Mouse (Mus musculus): ENCODE data around the gene Itpk1. TPM values are rescaled to one million over a fixed set of nuclear protein-coding genes. Genes with fewer than 3 reads are reported as not detected.

Gene Itpk1
- polyA plus RNA-seq, 1 experiment from 2014 or later = 20.7 TPM

DNA sequence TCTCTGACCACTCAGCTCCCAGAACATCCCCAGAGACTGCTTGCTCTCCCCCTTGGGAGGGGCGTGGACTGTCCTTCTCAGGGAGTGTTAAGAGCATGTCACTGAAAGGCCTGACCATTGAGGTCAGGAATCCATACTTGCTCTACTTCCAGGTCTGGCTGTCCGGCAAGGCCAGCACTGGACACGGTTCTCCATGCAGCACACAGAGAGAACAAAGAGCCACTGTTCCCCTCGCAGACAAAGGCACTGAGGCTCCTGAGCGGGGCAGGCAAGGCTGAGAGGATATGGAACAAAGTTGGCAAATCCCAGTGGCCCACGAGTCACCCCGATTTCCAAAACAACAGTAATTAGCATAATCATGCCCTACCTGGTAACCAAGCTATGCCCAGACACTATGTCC lies 77.9 kb downstream of the Itpk1 start:
- H3K4me3 ChIP-seq (replicated peaks) = no peak overlapping the region
- H3K9ac ChIP-seq (replicated peaks) = no peak overlapping the region
- no peak for ATAC-seq
- H3K4me2 ChIP-seq (replicated peaks) = no peak overlapping the region
- no peak overlapping the region for H3K27ac ChIP-seq
- H3K9me3 ChIP-seq = no peaks in the 10 kb centered on the region
- H3K36me3 ChIP-seq = no peaks in the 10 kb centered on the region
- no peaks in the 10 kb centered on the region for H3K27me3 ChIP-seq
- WGBS = 43% methylated on average over 7 of the region's 7 CpGs
- H3K4me1 ChIP-seq (replicated peaks) = peaks cover 12% of the 10 kb centered on the region

DNA sequence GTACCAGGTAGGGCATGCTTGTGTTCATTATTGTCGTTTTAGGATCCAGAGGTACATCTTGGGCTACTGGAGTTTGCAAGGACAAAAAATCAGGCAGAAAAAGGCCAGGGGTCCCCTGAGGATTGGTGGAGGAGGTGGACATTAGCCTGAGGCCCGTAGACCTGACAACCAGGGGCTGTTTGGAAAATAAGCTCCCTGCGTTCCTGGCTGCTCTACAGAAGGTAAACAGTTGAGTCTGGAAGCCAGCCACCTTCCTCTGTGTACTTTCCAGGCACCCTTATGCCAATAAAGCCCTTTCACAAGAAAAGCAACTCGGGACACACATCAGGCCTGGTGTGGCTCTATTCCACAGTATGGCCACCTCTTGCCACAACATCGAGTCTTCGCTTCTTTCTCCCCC lies 79.0 kb downstream of the Itpk1 start:
- H3K36me3 ChIP-seq = 0 out of 2 replicates have a peak, but pooled peaks cover 2% of the 10 kb centered on the region
- no peak overlapping the region for H3K4me3 ChIP-seq (replicated peaks)
- no peak overlapping the region for H3K4me2 ChIP-seq (replicated peaks)
- H3K9me3 ChIP-seq = no peaks in the 10 kb centered on the region
- H3K27ac ChIP-seq = no peak overlapping the region
- ATAC-seq = no peak
- peaks cover 7% of the 10 kb centered on the region; the same call in 1 of the 2 replicates for H3K4me1 ChIP-seq (replicated peaks)
- H3K9ac ChIP-seq (replicated peaks) = no peak overlapping the region
- H3K27me3 ChIP-seq = no peaks in the 10 kb centered on the region
- 89% methylated on average over 6 of the region's 6 CpGs for WGBS

DNA sequence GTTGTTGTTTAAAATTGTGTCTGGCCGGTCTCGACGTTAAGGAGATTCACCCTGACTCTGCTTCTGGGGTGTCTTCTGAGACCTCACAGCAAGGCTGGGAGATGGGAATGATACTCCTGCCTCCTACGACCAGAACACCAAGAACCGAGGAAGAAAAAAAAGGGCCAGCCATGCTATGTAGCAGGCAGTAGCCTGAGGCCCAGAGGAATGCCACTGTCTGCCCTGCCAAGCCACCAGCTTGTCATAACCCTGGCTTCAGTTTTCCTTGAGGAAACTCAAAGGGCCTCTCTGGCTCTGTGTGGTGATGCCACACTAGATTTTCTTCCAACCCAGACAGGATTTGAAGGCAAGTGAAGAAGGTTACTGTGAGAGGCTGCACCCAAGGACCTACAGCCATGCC lies 79.6 kb downstream of the Itpk1 start:
- H3K36me3 ChIP-seq = 0 out of 2 replicates have a peak, but pooled peaks cover 2% of the 10 kb centered on the region
- no peak for ATAC-seq
- peaks cover 9% of the 10 kb centered on the region for H3K4me1 ChIP-seq (replicated peaks)
- no peak overlapping the region for H3K4me3 ChIP-seq (replicated peaks)
- no peak overlapping the region for H3K27ac ChIP-seq
- no peaks in the 10 kb centered on the region for H3K9me3 ChIP-seq
- no peak overlapping the region for H3K9ac ChIP-seq (replicated peaks)
- 90% methylated on average over 5 of the region's 5 CpGs for WGBS
- H3K27me3 ChIP-seq = no peaks in the 10 kb centered on the region
- H3K4me2 ChIP-seq (replicated peaks) = no peak overlapping the region

DNA sequence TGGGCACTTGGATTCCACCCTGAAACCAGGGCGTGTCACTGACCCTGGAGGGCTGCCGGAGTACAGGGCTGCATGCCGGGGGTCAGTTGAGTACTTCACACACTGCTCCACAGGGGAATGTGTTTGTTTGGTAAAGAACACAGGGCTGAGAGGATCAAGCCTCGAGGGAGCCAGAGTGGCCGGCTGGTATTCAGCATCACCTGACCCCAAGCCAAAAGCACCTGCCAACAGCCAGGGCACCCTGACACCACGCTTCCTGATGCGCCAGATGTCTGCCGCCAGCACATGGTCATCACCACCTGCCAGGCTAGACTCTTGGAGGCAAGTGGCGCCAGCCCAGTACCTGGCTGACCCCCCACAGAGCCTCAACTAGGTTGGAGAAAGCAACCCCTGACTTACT lies 80.9 kb downstream of the Itpk1 start:
- H3K9me3 ChIP-seq = no peaks in the 10 kb centered on the region
- H3K27me3 ChIP-seq = no peaks in the 10 kb centered on the region
- H3K27ac ChIP-seq = no peak overlapping the region
- no peak for ATAC-seq
- WGBS = 85% methylated on average over 9 of the region's 9 CpGs
- 0 out of 2 replicates have a peak, but pooled peaks cover 2% of the 10 kb centered on the region for H3K36me3 ChIP-seq
- no peak overlapping the region for H3K4me3 ChIP-seq (replicated peaks)
- H3K4me1 ChIP-seq (replicated peaks) = peaks cover 14% of the 10 kb centered on the region
- H3K4me2 ChIP-seq (replicated peaks) = no peak overlapping the region
- no peak overlapping the region for H3K9ac ChIP-seq (replicated peaks)

DNA sequence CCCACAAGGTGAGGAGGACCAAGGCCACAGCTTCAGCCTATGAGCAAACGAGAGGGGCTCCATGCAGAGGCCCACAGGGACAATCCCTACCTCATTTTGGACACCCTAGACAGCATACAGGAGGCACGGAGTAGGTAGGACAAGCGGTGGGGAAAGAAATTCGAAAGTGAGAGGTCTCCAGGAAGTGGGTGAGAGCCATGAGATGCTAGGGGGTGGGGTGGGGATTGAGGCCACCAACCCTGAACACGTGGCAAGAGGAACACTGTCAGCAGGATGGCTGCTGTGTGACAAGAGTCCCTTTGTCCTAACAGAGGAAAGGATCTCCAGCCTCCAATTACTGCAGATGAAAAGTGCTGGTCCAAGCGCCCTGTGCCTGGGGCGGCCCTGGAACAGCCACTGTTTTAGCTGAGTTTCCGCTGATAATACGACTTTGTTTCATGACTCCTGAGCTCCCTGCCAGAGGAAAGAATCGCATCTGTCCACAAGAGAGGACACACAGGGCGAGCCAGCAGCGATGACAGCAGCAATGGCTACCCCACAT lies 82.4 kb downstream of the Itpk1 start:
- peaks cover 20% of the 10 kb centered on the region for H3K4me1 ChIP-seq (replicated peaks)
- no peak overlapping the region for H3K4me2 ChIP-seq (replicated peaks)
- no peaks in the 10 kb centered on the region for H3K9me3 ChIP-seq
- no peak for ATAC-seq
- H3K4me3 ChIP-seq (replicated peaks) = no peak overlapping the region
- H3K27ac ChIP-seq = no peak overlapping the region
- no peak overlapping the region for H3K9ac ChIP-seq (replicated peaks)
- no peaks in the 10 kb centered on the region for H3K27me3 ChIP-seq
- 0 out of 2 replicates have a peak, but pooled peaks cover 2% of the 10 kb centered on the region for H3K36me3 ChIP-seq
- 78% methylated on average over 12 of the region's 12 CpGs for WGBS

DNA sequence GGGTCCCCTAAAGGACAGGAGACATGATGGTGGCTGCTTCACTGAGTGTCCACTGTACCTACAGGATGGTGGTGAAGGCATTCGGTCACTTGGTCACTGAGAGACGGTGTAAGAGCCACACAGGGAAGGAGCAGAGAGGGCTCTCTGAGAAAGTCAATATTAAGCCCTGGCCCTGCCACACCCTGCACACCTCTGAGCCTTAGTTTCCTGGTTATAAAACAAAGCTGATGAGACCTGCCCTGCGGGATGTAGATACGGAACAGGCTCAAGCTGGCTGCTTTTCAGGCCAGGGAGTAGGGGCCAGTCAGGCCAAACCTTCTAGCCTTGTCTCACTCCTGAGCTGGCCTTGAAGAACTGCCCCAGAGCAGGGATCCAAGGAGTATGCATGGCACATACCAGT lies 82.9 kb downstream of the Itpk1 start:
- no peak for ATAC-seq
- Histone ChIP-seq H3K9ac (replicated peaks) (no peak overlapping the region), H3K4me3 (replicated peaks) (no peak overlapping the region), H3K27me3 (no peaks in the 10 kb centered on the region), H3K4me1 (replicated peaks) (peaks cover 16% of the 10 kb centered on the region), H3K4me2 (replicated peaks) (no peak overlapping the region), H3K27ac (no peak overlapping the region), H3K36me3 (0 out of 2 replicates have a peak, but pooled peaks cover 2% of the 10 kb centered on the region), H3K9me3 (no peaks in the 10 kb centered on the region)
- 99% methylated on average over 4 of the region's 4 CpGs for whole genome bisulfite sequencing

DNA sequence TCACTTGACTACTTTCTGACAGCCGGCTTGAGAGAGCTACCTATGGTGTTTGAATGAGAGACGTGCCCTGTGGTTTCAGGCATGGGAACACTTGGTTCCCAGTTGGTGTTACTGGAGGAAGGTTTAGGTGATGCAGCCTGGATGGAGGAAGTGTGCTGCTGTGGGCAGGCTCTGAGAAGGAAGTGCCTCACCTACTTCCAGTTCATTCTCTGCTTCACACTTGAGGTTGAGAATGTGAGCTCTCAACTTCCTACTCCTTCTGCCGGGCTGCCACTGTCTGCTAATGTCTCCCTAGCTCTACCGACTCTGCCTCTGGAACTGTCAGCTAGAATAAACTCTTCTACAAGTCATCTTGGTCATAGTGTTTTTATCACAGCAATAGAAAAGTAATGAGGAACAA lies 83.5 kb downstream of the Itpk1 start:
- no peak overlapping the region for H3K27ac ChIP-seq
- no peak for ATAC-seq
- H3K27me3 ChIP-seq = no peaks in the 10 kb centered on the region
- H3K36me3 ChIP-seq = 0 out of 2 replicates have a peak, but pooled peaks cover 2% of the 10 kb centered on the region
- H3K9ac ChIP-seq (replicated peaks) = no peak overlapping the region
- H3K4me2 ChIP-seq (replicated peaks) = no peak overlapping the region
- H3K4me1 ChIP-seq (replicated peaks) = peaks cover 13% of the 10 kb centered on the region
- H3K9me3 ChIP-seq = no peaks in the 10 kb centered on the region
- whole genome bisulfite sequencing = 89% methylated on average over 4 of the region's 4 CpGs
- no peak overlapping the region for H3K4me3 ChIP-seq (replicated peaks)

DNA sequence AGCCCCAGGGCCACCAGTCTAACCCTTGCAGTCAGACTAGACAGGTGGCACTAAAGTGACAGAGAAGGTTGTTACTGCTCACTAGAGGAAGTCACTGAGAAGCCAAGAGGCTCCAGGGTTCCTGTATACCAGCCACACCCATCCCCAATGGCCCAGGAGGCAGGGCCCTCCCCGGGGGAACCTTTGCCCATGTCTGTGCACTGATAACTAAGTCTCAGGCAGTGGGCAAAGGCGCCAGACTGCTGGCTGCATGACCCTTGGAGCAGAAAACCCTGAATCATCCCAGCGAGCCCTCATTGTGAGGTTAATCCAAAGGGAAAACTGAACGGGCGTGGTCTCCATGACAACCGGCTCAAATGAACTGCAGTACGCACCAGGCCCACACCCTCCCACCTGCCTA lies 84.8 kb downstream of the Itpk1 start:
- Histone ChIP-seq H3K4me2 (replicated peaks) (no peak overlapping the region), H3K36me3 (0 out of 2 replicates have a peak, but pooled peaks cover 2% of the 10 kb centered on the region), H3K9ac (replicated peaks) (no peak overlapping the region), H3K9me3 (no peaks in the 10 kb centered on the region), H3K27me3 (no peaks in the 10 kb centered on the region), H3K4me1 (replicated peaks) (peaks cover 13% of the 10 kb centered on the region), H3K27ac (no peak overlapping the region), H3K4me3 (replicated peaks) (no peak overlapping the region)
- 30% methylated on average over 7 of the region's 7 CpGs for WGBS
- no peak; the same call in 1 of the 2 replicates for ATAC-seq

DNA sequence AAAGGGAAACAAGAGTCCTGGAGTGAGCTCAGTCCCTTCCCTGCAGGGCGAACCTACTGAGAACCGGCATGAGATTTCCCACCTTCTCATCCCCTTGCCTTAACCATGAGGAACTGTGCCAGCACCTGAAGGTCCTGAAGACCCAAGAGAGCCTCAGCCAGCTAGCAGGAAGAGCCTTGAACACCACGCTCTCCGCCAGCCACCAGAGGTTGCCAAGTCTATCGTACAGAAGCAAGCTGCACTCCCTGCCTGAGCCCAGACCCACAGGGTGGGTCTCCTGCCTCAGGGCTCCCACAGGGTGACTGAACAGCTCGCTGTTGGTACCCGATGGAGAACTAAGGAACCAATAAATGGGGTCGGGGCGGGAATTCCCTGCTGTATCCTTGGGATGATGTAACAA lies 86.6 kb downstream of the Itpk1 start:
- H3K27me3 ChIP-seq = no peaks in the 10 kb centered on the region
- H3K36me3 ChIP-seq = 0 out of 2 replicates have a peak, but pooled peaks cover 2% of the 10 kb centered on the region
- no peak for ATAC-seq
- H3K9me3 ChIP-seq = no peaks in the 10 kb centered on the region
- no peak overlapping the region for H3K4me3 ChIP-seq (replicated peaks)
- no peak overlapping the region for H3K9ac ChIP-seq (replicated peaks)
- WGBS = 71% methylated on average over 9 of the region's 9 CpGs
- H3K4me2 ChIP-seq (replicated peaks) = no peak overlapping the region
- H3K27ac ChIP-seq = no peak overlapping the region; the same call in 1 of the 2 replicates
- H3K4me1 ChIP-seq (replicated peaks) = peaks cover 13% of the 10 kb centered on the region

DNA sequence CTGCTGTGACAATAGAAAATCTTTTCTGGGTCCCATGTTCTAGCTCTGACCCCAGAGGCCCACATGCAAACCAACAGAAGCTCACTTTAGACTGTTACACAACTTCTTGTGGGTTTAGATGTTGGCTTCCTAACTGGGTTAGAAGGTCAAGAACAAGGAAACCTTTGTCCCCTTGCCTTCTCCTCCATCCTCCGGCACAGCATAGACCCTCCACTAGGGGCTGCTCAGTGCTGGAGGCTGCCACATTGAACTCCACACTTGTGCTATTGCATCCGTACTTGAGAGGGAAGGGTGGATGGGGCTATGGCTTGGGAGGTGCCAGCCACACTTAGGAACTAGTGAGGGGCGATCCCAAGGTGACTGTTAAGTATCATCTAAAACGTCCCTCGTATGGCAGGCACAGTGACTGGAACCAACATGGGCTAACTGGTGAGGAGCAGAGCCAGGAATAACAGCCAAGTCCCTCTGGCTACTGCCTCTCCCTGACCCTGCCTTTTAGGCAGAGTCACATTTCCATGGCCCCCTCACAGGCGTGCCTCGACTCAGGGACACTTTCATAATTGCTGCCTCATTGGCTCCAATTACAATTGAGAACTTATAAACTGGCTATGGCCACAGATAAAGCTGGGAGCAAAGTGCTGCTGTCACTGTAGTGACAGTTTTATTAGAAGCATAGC lies 87.7 kb downstream of the Itpk1 start:
- Histone ChIP-seq H3K4me3 (replicated peaks) (no peak overlapping the region), H3K27me3 (no peaks in the 10 kb centered on the region), H3K4me2 (replicated peaks) (no peak overlapping the region), H3K4me1 (replicated peaks) (peaks cover 22% of the 10 kb centered on the region), H3K9me3 (no peaks in the 10 kb centered on the region), H3K27ac (no peak overlapping the region), H3K36me3 (0 out of 2 replicates have a peak, but pooled peaks cover 2% of the 10 kb centered on the region), H3K9ac (replicated peaks) (no peak overlapping the region)
- no peak for ATAC-seq
- WGBS = 72% methylated on average over 7 of the region's 7 CpGs

DNA sequence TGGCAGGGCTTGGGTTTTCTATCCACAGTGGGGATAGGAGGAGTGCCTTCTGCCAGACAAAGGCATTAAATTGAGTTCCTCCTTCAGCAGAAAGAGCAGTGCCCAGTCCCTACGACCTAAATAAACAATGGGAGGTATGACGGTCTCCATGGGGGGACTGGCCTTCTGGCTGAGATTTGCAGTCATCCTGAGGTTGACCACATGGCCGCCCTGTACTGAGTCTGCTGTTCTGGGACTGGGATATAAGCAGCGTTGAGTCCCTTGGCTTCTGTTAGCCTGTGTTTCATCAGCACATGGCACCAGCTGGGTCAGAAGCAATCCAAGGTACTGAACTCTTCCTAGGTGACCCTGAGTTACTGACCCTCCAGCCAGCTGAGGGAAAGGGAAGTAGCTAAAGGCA lies 88.5 kb downstream of the Itpk1 start:
- 66% methylated on average over 4 of the region's 4 CpGs for WGBS
- Histone ChIP-seq H3K27ac (no peak overlapping the region), H3K27me3 (no peaks in the 10 kb centered on the region), H3K36me3 (0 out of 2 replicates have a peak, but pooled peaks cover 2% of the 10 kb centered on the region), H3K9ac (replicated peaks) (no peak overlapping the region), H3K4me1 (replicated peaks) (peaks cover 22% of the 10 kb centered on the region), H3K4me3 (replicated peaks) (no peak overlapping the region), H3K9me3 (no peaks in the 10 kb centered on the region), H3K4me2 (replicated peaks) (no peak overlapping the region)
- no peak for ATAC-seq

DNA sequence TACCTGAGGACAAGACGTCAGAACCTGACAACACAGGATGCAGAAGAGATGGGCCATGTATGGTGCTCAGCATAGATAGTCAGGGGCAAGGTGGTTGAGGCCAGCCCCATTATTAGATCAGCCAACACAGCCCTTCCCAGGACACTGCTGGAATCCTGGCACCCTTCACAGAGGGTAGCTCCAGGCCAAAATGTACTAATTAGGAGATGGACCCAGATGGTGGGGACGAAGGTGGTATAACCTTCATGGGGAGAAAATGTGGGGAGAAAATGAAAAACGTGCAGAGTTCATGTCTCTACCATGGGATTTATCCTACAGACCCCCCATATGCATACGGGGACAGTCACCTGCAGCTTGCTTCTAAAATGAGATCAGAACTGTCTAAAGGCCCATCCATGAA lies 91.3 kb downstream of the Itpk1 start:
- no peak for ATAC-seq
- no peaks in the 10 kb centered on the region; the same call in 1 of the 2 replicates for H3K36me3 ChIP-seq
- 92% methylated on average over 4 of the region's 4 CpGs for WGBS
- H3K27ac ChIP-seq = no peak overlapping the region
- H3K4me2 ChIP-seq (replicated peaks) = no peak overlapping the region
- peaks cover 19% of the 10 kb centered on the region for H3K4me1 ChIP-seq (replicated peaks)
- no peak overlapping the region for H3K9ac ChIP-seq (replicated peaks)
- H3K27me3 ChIP-seq = no peaks in the 10 kb centered on the region
- no peaks in the 10 kb centered on the region for H3K9me3 ChIP-seq
- H3K4me3 ChIP-seq (replicated peaks) = no peak overlapping the region
